Mouse (Mus musculus) mesoderm, embryonic 11.5 days (tissue): ENCODE results near the gene Pdia3.
"Not testable (repeated sequence)": the region's sequence is repeated elsewhere in the genome, so short reads cannot be mapped to it uniquely, and the experiment has no call there.

Experiments used
- DNase-seq: peaks from one replicate; pipeline ENCODE4 v3.0.0-alpha.2; 2012; ENCODE audit warnings: low read depth, low spot score

The Pdia3 gene

GRCm38 (mm10) chr2:121442259-121443067 lies 28.9 kb downstream of the Pdia3 start:
- DNase-seq = peak; percentile 48

DNA sequence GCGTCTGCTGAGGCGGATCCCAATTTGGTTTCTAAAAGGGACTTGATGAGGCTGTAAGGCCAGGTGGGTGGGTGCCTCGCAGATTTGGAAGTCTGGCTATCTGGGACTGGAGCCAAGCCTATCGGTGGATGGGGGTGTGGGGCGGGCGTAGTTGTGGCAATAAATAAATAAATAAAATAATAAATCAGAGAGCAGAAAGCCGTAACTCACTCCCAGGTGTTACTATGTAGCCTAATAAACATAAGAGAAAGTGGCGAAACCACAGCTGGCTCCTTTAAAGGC lies 29.4 kb downstream of the Pdia3 start:
- DNase-seq = no peak

GRCm38 (mm10) chr2:121444178-121444577 lies 30.6 kb downstream of the Pdia3 start, which contains the start of gene Ell3:
Ell3 (minus strand) TSS chr2:121444278.
- no peak for DNase-seq

- no peak for DNase-seq
These were observed 31.5 kb downstream of the Pdia3 start for GRCm38 (mm10) chr2:121445117-121445516.

- DNase-seq = no peak
These were observed 32.9 kb downstream of the Pdia3 start for GRCm38 (mm10) chr2:121446506-121446905.

GRCm38 (mm10) chr2:121447006-121447405 lies 33.4 kb downstream of the Pdia3 start:
- no peak for DNase-seq

DNA sequence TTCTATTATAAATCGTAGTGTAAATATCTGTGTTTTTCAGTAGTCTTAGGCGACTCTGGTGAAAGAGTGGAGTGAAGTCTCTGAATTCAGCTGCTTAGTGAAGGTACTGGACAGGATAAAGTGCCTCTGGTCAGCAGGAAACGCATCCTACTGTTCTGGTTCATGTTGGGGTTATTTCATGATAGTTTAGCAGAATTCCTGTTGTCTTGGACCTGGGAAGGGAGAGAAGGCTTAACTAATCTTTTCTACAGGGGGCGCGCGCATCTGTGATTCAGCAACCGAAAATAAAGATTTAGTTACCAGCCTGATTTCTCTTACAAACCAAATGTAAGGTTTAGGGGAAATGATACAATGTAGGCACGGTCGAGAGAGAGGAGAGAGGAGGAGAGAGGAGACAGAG lies 34.6 kb downstream of the Pdia3 start:
- DNase-seq = no peak

DNA sequence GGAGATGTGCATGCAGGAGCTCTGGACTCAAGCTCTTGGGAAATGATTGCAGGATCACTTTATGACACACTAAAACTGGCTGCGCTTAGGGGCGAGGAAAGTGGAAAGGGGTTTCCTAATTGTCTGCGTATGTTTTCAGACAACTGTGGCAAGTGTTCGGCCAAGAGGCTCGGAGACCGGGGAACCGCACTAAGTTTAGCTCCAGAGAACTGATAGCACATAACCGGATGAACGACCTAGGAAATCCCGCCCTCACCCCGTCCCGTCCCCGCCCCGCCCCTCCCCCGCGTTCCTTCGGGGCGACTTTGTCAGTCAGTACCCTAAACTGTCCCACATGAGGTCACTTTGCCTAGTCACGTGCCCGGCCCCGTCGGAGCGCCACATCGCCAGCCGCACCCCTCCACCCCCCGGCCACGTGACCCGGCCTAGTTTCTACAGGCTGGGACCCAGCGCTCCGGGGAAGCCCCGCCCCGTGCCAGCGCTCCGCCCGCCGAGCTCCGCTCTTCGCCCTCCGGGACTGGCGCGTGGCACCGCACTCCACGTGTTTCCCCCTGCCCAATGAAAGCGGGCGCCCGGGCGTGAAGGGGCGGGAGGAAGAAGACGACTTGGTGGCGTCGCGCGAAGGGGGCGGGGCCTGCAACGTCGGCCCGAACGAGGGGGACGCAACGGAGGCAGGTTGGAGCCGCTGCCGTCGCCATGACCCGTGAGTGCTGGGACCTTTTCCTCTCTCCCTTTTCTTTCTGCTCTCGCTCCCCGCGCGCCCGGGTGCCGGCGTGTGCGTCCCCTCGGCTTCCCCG lies 35.4 kb downstream of the Pdia3 start, which contains the start of gene Serf2:
Serf2 (plus strand) TSS at position 457 of the 797 bp plus-strand sequence.
- DNase-seq = peak; percentile 98

GRCm38 (mm10) chr2:121449545-121450011 lies 36.0 kb downstream of the Pdia3 start:
- no peak for DNase-seq

GRCm38 (mm10) chr2:121450093-121450492 lies 36.5 kb downstream of the Pdia3 start:
- peak; percentile 15 for DNase-seq

DNA sequence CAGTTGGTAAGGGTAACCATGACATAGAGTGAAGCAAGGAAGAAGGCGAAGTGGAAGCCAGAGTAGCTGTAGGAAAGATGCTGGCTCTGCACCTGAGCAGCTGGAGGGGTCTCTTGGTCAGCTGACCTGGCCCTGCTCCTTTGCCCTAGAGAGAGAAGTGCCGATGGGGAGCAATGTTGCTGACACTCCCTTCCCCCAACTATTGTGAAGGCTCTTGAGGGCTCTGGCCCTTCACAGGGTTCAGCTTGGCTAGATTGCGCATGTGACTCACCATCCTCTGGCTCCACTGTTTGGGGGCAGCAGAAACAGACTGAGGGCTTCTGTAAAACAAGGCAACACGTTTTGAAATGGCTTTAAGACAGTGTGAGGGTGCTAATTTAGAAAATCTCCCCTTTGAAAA lies 38.8 kb downstream of the Pdia3 start:
- no peak for DNase-seq

DNA sequence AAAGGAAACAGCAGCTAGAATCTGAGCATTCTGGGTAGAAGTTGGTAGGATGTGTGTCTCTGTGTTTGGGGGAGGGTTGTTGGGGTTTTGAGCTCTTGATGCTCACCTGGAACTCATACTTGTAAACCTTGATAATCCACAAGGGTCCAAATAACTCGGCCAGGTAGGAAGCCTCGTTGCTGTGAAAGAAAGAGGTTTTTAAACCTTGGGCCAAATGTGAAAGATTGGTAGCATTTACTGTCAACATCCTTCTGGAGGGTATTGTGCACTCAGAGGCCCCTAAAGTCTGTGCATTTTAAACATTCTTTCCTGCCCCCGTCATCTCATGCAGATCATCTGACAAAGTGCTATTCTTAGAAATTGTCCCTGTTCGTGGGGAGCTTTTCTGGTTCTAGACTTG lies 39.4 kb downstream of the Pdia3 start, which contains the start of gene Hypk:
Hypk (plus strand) TSS at position 301 of the 400 bp plus-strand sequence.
- no peak for DNase-seq

- DNase-seq = no peak
These were observed 40.3 kb downstream of the Pdia3 start for GRCm38 (mm10) chr2:121453917-121454316.

GRCm38 (mm10) chr2:121455534-121455933 lies 42.0 kb downstream of the Pdia3 start:
- no peak for DNase-seq

GRCm38 (mm10) chr2:121456692-121457642 lies 43.4 kb downstream of the Pdia3 start, which contains the start of gene Serinc4:
Serinc4 (minus strand) TSS chr2:121456781.
- peak; percentile 86 for DNase-seq

DNA sequence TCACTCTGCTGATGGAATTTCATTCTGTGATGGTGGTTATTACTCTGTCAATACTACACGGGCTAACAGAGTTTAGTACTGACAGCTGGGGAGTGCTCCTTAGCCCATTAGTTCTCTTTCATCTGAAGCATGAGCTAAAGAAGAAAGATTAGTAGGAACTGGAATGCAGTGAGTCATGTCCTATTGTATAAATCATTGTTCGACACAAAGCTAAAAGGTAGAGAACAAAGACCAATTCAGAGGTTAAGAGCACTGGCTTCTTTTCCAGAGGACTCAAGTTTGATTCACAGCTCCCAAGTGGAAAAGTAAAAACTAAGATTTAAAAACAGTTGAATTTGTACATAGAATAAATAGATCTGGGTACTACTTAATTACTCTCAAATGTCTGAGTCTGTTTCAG lies 46.5 kb downstream of the Pdia3 start:
- no peak for DNase-seq

- DNase-seq = not testable (repeated sequence)
These were observed 55.4 kb downstream of the Pdia3 start for GRCm38 (mm10) chr2:121468982-121469381.

DNA sequence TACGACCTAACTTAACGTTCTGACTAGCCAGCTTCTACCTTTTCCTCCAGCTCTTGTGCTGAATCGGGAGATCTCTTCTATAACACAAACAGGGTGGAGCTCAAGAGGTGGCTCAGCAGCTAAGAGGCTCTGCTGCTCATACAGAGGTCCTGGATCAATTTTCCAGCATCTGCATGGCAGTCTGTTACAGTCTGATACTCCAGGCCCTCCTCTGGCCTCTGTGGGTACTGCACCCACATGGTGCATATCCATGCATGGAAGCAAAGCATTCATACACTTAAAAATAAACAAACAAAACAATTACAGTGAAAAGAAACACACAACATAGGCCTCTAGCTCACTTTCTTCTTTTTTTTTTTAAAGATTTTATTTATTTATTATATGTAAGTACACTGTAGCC lies 59.2 kb downstream of the Pdia3 start:
- DNase-seq = not testable (repeated sequence)

DNA sequence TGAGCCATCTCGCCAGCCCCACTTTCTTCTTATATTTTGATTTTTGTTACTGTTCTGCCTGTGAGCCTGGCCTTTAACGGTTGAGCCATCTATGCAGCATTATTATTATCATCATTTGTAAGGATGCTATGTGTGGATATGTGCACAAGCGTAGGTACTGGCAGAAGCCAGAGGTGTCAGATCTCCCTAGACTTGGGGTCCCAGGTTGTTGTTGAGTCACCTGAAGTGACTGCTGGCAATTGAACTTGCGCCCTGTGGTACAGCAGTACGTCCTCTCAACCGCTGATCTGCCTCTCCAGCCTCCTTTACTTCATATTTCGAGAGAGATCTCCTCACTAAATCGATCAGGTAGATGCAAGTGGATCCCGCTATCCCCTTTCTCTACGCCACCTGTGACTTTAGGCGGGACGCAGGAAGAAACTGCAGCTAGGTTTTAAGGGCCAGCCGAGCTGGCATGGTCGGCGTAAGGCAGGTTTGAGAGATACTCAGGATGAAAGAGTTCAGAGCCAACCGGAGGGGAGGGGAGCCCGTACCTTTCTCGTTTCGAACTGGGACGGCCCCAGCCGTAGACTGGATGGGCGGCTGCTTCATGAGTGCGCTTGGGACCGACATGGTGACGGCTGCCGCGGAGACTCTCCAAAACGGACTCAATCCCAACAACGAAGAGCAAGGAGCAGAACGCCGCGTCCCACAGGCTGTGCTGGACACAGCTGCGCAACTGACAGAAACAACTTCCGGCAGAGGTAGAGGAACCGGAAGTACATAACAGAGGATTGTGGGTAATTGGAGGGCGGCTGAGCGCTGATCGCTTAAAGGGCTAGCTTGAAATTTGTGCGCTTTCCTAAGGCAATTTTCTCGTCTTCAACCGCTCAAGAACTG lies 60.0 kb downstream of the Pdia3 start, which contains the start of gene Mfap1b:
Mfap1b (minus strand) TSS at position 767 of the 879 bp plus-strand sequence.
- DNase-seq = peak; percentile 89

DNA sequence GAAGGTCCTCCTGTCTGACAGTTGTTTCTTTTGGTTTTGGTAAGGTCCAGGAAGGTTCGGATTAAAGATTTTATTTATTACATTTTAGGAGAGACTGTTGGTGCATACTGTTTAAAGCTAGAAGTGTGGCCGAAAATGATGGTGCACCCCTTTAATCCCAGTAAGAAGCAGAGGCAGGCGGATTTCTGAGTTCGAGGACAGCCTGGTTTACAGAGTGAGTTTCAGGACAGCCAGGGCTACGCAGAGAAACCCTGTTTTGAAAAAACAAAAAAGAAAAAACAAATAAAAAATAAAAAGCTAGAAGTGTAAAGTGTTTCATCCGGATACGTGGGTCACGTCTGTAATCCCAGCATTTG lies 60.6 kb downstream of the Pdia3 start:
- no peak for DNase-seq
